Mouse (Mus musculus) liver, postnatal 0 days (tissue): ENCODE measurements at regions not wholly inside any gene's neighbourhood (a gene's known extent, or its start where the extent isn't known, plus 50 kb on each side); places are given as distances from the start of the nearest gene placed in this dataset.
A peak's percentile ranks its signal among the peaks of the same experiment; 100 is the strongest.

Experiments used
- ATAC-seq: fragments of 200-750 bp; cut with Nextera tagmentation; 2 replicates; pipeline ENCODE4 v1.8.0; 2017; ENCODE audit warnings: mild to moderate bottlenecking, moderate library complexity
- DNase-seq: peaks from one replicate; pipeline ENCODE4 v3.0.0-alpha.2; 2016
- H3K27ac ChIP-seq: fragments of 300-500 bp; sonication (generic); 2 replicates; pipeline ENCODE4 v1.5.1; 2014; ENCODE audit warnings: antibody characterized with exemption, moderate library complexity, mild to moderate bottlenecking, low read depth
- H3K27me3 ChIP-seq: fragments of 300-500 bp; sonication (generic); 2 replicates; pipeline ENCODE4 v1.6.1; 2014; ENCODE audit warnings: low read length, control low read depth, mixed read lengths; ENCODE audit not compliant: insufficient read depth
- H3K36me3 ChIP-seq: fragments of 300-500 bp; sonication (generic); replicated peaks from 2 replicates; pipeline ENCODE4 v1.6.1; 2014; ENCODE audit warnings: mild to moderate bottlenecking, control low read depth, low read length, moderate library complexity, mixed read lengths; ENCODE audit not compliant: insufficient read depth
- H3K4me1 ChIP-seq: fragments of 300-500 bp; sonication (generic); 2 replicates; pipeline ENCODE4 v1.6.1; 2014; ENCODE audit warnings: antibody characterized with exemption, mild to moderate bottlenecking, control low read depth; ENCODE audit not compliant: insufficient read depth
- H3K4me2 ChIP-seq: fragments of 300-500 bp; sonication (generic); 2 replicates; pipeline ENCODE4 v1.6.1; 2014; ENCODE audit warnings: low read depth, mild to moderate bottlenecking, low read length, moderate library complexity, mixed read lengths
- H3K4me3 ChIP-seq: fragments of 300-500 bp; sonication (generic); 2 replicates; pipeline ENCODE4 v1.5.1; 2014; ENCODE audit warnings: low read depth, low read length
- H3K9ac ChIP-seq: fragments of 300-500 bp; sonication (generic); replicated peaks from 2 replicates; pipeline ENCODE4 v1.6.1; 2014; ENCODE audit warnings: mild to moderate bottlenecking, moderate library complexity
- H3K9me3 ChIP-seq: fragments of 300-500 bp; sonication (generic); 2 replicates; pipeline ENCODE4 v1.6.1; 2016; ENCODE audit warnings: mild to moderate bottlenecking, control low read depth, low read length, mixed read lengths
- CTCF ChIP-seq: sonication (generic); IDR thresholded peaks from 2 replicates; pipeline ENCODE4 v1.5.1; 2016; ENCODE audit warnings: antibody characterized with exemption, low read depth
- EP300 ChIP-seq: IDR thresholded peaks from 2 replicates; pipeline ENCODE4 v1.6.1; 2016; ENCODE audit warnings: antibody characterized with exemption, low read depth, mild to moderate bottlenecking
- WGBS: fragments of 180-500 bp; shearing (Covaris S2); extraction: QIAGEN DNeasy Blood & Tissue Kit; methylation state at CpG from one replicate; pipeline ENCODE4 v1.1.7; 2014; ENCODE audit not compliant: insufficient replicate concordance; 5-methylcytosine and 5-hydroxymethylcytosine counted together

- Histone ChIP-seq H3K9ac (no peak overlapping the region), H3K27ac (no peak overlapping the region), H3K36me3 (no peaks in the 10 kb centered on the region), H3K9me3 (no peaks in the 10 kb centered on the region), H3K4me3 (no peak overlapping the region), H3K4me1 (no peaks in the 10 kb centered on the region), H3K27me3 (no peaks in the 10 kb centered on the region), H3K4me2 (no peak overlapping the region)
- DNase-seq (no peak), ATAC-seq (no peak)
- TF ChIP-seq CTCF (no peak), EP300 (no peak)
- 72% methylated on average over 5 of the region's 5 CpGs for WGBS
Measured at GRCm38 (mm10) chr9:71420064-71420463, 65.7 kb downstream of the Polr2m start.

- H3K27ac ChIP-seq: no peak overlapping the region
- ATAC-seq: no peak
- H3K4me1 ChIP-seq: no peaks in the 10 kb centered on the region
- DNase-seq: no peak
- TF ChIP-seq CTCF (no peak), EP300 (no peak)
- H3K4me3 ChIP-seq: no peak overlapping the region
- H3K9ac ChIP-seq: no peak overlapping the region
- H3K4me2 ChIP-seq: no peak overlapping the region
- no peaks in the 10 kb centered on the region for H3K9me3 ChIP-seq
- no peaks in the 10 kb centered on the region for H3K27me3 ChIP-seq
- 87% methylated on average over 4 of the region's 4 CpGs for WGBS
- H3K36me3 ChIP-seq: no peaks in the 10 kb centered on the region
Measured at GRCm38 (mm10) chr9:71418531-71418930, 67.2 kb downstream of the Polr2m start.

- Histone ChIP-seq H3K4me3 (no peak overlapping the region), H3K4me1 (no peaks in the 10 kb centered on the region), H3K27me3 (no peaks in the 10 kb centered on the region), H3K36me3 (no peaks in the 10 kb centered on the region), H3K9me3 (no peaks in the 10 kb centered on the region), H3K9ac (no peak overlapping the region), H3K27ac (no peak overlapping the region), H3K4me2 (no peak overlapping the region)
- WGBS: 68% methylated on average over 4 of the region's 4 CpGs
- no peak for ATAC-seq
- no peak for TF ChIP-seq EP300
- TF ChIP-seq CTCF: no peak
- no peak for DNase-seq
Measured at GRCm38 (mm10) chr9:71417248-71417647, 68.5 kb downstream of the Polr2m start.

- TF ChIP-seq CTCF (no peak), EP300 (no peak)
- Histone ChIP-seq H3K27me3 (no peaks in the 10 kb centered on the region), H3K36me3 (no peaks in the 10 kb centered on the region), H3K4me1 (no peaks in the 10 kb centered on the region), H3K9me3 (no peaks in the 10 kb centered on the region), H3K4me2 (no peak overlapping the region), H3K27ac (no peak overlapping the region), H3K9ac (no peak overlapping the region), H3K4me3 (no peak overlapping the region)
- no peak for ATAC-seq
- 57% methylated on average over 1 of the region's 1 CpGs for WGBS
- no peak for DNase-seq
Measured at GRCm38 (mm10) chr9:71411171-71411570, 74.6 kb downstream of the Polr2m start.

GRCm38 (mm10) chr9:71409925-71410324 lies 75.8 kb downstream of the Polr2m start:
- Histone ChIP-seq H3K4me2 (no peak overlapping the region), H3K9me3 (no peaks in the 10 kb centered on the region), H3K9ac (no peak overlapping the region), H3K27me3 (no peaks in the 10 kb centered on the region), H3K4me1 (no peaks in the 10 kb centered on the region), H3K36me3 (no peaks in the 10 kb centered on the region), H3K4me3 (no peak overlapping the region), H3K27ac (no peak overlapping the region)
- WGBS: 71% methylated on average over 1 of the region's 1 CpGs
- ATAC-seq (no peak), DNase-seq (no peak)
- TF ChIP-seq EP300 (no peak), CTCF (peak; percentile 22; the same call in 1 of the 2 replicates)

GRCm38 (mm10) chr9:71408946-71409345 lies 76.8 kb downstream of the Polr2m start:
- TF ChIP-seq EP300 (no peak), CTCF (no peak)
- no peak overlapping the region for H3K9ac ChIP-seq
- no peaks in the 10 kb centered on the region for H3K4me1 ChIP-seq
- no peak overlapping the region for H3K4me2 ChIP-seq
- DNase-seq: no peak
- H3K4me3 ChIP-seq: no peak overlapping the region
- no peaks in the 10 kb centered on the region for H3K9me3 ChIP-seq
- H3K27ac ChIP-seq: no peak overlapping the region
- ATAC-seq: no peak
- no peaks in the 10 kb centered on the region for H3K36me3 ChIP-seq
- no peaks in the 10 kb centered on the region for H3K27me3 ChIP-seq
- 84% methylated on average over 5 of the region's 5 CpGs for WGBS
